Mouse (Mus musculus): ENCODE measurements around the gene 2310034G01Rik. TPM values are rescaled to one million over a fixed set of nuclear protein-coding genes. Genes with fewer than 3 reads are reported as not detected.

2310034G01Rik gene
- polyA plus RNA-seq, 1 experiment from 2014 or later: 3.9 TPM

MicroRNAs encoded within 50 kb of the gene (microRNA counts, 519-probe panel; counts per million panel counts)
- microRNA mmu-miR-146b: not detected

Small RNA genes within 50 kb of the gene (microRNA-seq; reads per million reads assigned to microRNA genes)
- gene Mir146b: 2.8 reads per million, percentile 2 among the genes with 10 or more reads in this experiment

Other genes starting within 250 kb of the 2310034G01Rik start
- not detected in 2 replicates for gene Elovl3, start 218.4 kb downstream of the 2310034G01Rik start, polyA plus RNA-seq (2014; fragmentation: Nextera tagmentation; extraction: Ambion mirVana)
- not detected in 2 replicates for gene Pitx3, start 202.0 kb downstream of the 2310034G01Rik start, polyA plus RNA-seq (2014; fragmentation: Nextera tagmentation; extraction: Ambion mirVana)
- 70.1 and 79.4 TPM in 2 replicates for gene Gbf1, start 197.8 kb downstream of the 2310034G01Rik start, polyA plus RNA-seq (2014; fragmentation: Nextera tagmentation; extraction: Ambion mirVana)
- 1.4 and 2.2 TPM in 2 replicates for gene Nfkb2, start 46.0 kb downstream of the 2310034G01Rik start, polyA plus RNA-seq (2014; fragmentation: Nextera tagmentation; extraction: Ambion mirVana)
- 85.8 and 127 TPM in 2 replicates for gene Psd, start 23.1 kb downstream of the 2310034G01Rik start, polyA plus RNA-seq (2014; fragmentation: Nextera tagmentation; extraction: Ambion mirVana)
- 42.5 and 53.1 TPM in 2 replicates for gene Fbxl15, start 22.1 kb downstream of the 2310034G01Rik start, polyA plus RNA-seq (2014; fragmentation: Nextera tagmentation; extraction: Ambion mirVana)
- 346 and 359 TPM in 2 replicates for gene Cuedc2, start 11.6 kb downstream of the 2310034G01Rik start, polyA plus RNA-seq (2014; fragmentation: Nextera tagmentation; extraction: Ambion mirVana)
- gene Mfsd13a, start 9.2 kb downstream of the 2310034G01Rik start, polyA plus RNA-seq (2014; fragmentation: Nextera tagmentation; extraction: Ambion mirVana): 10.7 and 12.7 TPM in 2 replicates
- 320 and 344 TPM in 2 replicates for gene Actr1a, start 45.4 kb upstream of the 2310034G01Rik start, polyA plus RNA-seq (2014; fragmentation: Nextera tagmentation; extraction: Ambion mirVana)
- gene Sufu, start 46.6 kb upstream of the 2310034G01Rik start, polyA plus RNA-seq (2014; fragmentation: Nextera tagmentation; extraction: Ambion mirVana): 20.2 and 24.9 TPM in 2 replicates
- gene Trim8, start 151.4 kb upstream of the 2310034G01Rik start, polyA plus RNA-seq (2014; fragmentation: Nextera tagmentation; extraction: Ambion mirVana): 32.2 and 37.5 TPM in 2 replicates
- gene Arl3, start 222.9 kb upstream of the 2310034G01Rik start, polyA plus RNA-seq (2014; fragmentation: Nextera tagmentation; extraction: Ambion mirVana): 134 and 160 TPM in 2 replicates
- gene Sfxn2, start 223.1 kb upstream of the 2310034G01Rik start, polyA plus RNA-seq (2014; fragmentation: Nextera tagmentation; extraction: Ambion mirVana): 10.5 and 10.7 TPM in 2 replicates
- 28.2 and 35.2 TPM in 2 replicates for gene Wbp1l, start 248.8 kb upstream of the 2310034G01Rik start, polyA plus RNA-seq (2014; fragmentation: Nextera tagmentation; extraction: Ambion mirVana)